Mouse (Mus musculus) left cerebral cortex, postnatal 36 days (tissue): ENCODE measurements around the gene Edf1. TPM values are rescaled to one million over a fixed set of nuclear protein-coding genes. Genes with fewer than 3 reads are reported as not detected.

Experiments used
- DNase-seq, 2 experiments: peaks; one replicate each; pipeline ENCODE4 v3.0.0; 2021 to 2022; ENCODE audit warnings: low spot score in 2 of 2, mixed read lengths in 1 of 2
- intact Hi-C: fragments of 180-260 bp; cut with DNase I; formaldehyde crosslinking; loops from one replicate; pipeline ENCODE4 v1.15.1; 2025
- total RNA-seq, 2 experiments: library from RNA; stranded (reverse); gene quantifications; 2 replicates each; pipeline ENCODE4 v1.2.3; 2021

Edf1 gene
- total RNA-seq, 2 experiments from 2014 or later, result 189 to 236 TPM

GRCm38 (mm10) chr2:25608671-25609070 lies 51.0 kb downstream of the Edf1 start:
- intact Hi-C loops, result no loop called here
- DNase-seq, result no peak

Other genes starting within 250 kb of the Edf1 start
- gene Grin1, start 238.7 kb upstream of the Edf1 start, total RNA-seq, result 100 to 1,000 TPM; 451 to 471 TPM
- gene Man1b1, start 225.5 kb upstream of the Edf1 start, total RNA-seq, result 10 to 100 TPM; 57.0 to 63.7 TPM
- 10 to 100 TPM; 27.1 to 34.1 TPM for gene Dpp7, start 201.5 kb upstream of the Edf1 start, total RNA-seq
- gene Uap1l1, start 192.2 kb upstream of the Edf1 start, total RNA-seq, result 10 to 100 TPM; 17.0 to 20.8 TPM
- gene Sapcd2, start 185.5 kb upstream of the Edf1 start, total RNA-seq, result 1 to 10 TPM; 2.7 to 4.1 TPM
- gene Entpd2, start 162.0 kb upstream of the Edf1 start, total RNA-seq, result 10 to 100 TPM; 12.0 to 13.9 TPM
- gene Npdc1, start 158.5 kb upstream of the Edf1 start, total RNA-seq, result 100 to 1,000 TPM; 325 to 339 TPM
- under 1 TPM in 1 of 2 experiments, not detected in 1; 0.20 TPM for gene Fut7, start 134.6 kb upstream of the Edf1 start, total RNA-seq
- gene Abca2, start 129.1 kb upstream of the Edf1 start, total RNA-seq, result 100 to 1,000 TPM; 169 to 174 TPM
- gene Clic3, start 101.0 kb upstream of the Edf1 start, total RNA-seq, result under 1 TPM in 1 of 2 experiments, not detected in 1; 0.69 TPM
- 10 to 100 TPM; 72.8 to 75.8 TPM for gene Paxx, start 96.8 kb upstream of the Edf1 start, total RNA-seq
- 1,000 to 10,000 TPM; 1,442 to 2,237 TPM for gene Ptgds, start 87.8 kb upstream of the Edf1 start, total RNA-seq
- not detected for gene Lcn12, start 63.9 kb upstream of the Edf1 start, total RNA-seq
- 100 to 1,000 TPM; 107 to 127 TPM for gene Fbxw5, start 57.1 kb upstream of the Edf1 start, total RNA-seq
- 1 to 10 TPM; 1.0 to 1.6 TPM for gene C8g, start 56.1 kb upstream of the Edf1 start, total RNA-seq
- gene Traf2, start 10.9 kb upstream of the Edf1 start, total RNA-seq, result 1 to 10 TPM; 8.7 to 9.3 TPM
- gene Mamdc4, start 17.0 kb downstream of the Edf1 start, total RNA-seq, result 1 to 10 TPM; 1.4 to 2.4 TPM
- gene Phpt1, start 17.4 kb downstream of the Edf1 start, total RNA-seq, result 10 to 100 TPM; 74.6 to 75.4 TPM
- 100 to 1,000 TPM in 1 of 2 experiments, 10 to 100 TPM in 1; 99.8 to 110 TPM for gene Ajm1, start 23.9 kb downstream of the Edf1 start, total RNA-seq
- gene Rabl6, start 50.7 kb downstream of the Edf1 start, total RNA-seq, result 100 to 1,000 TPM; 144 to 160 TPM
- not detected for gene Ccdc183, start 59.8 kb downstream of the Edf1 start, total RNA-seq
- 10 to 100 TPM; 19.8 to 29.2 TPM for gene Tmem141, start 64.2 kb downstream of the Edf1 start, total RNA-seq
- under 1 TPM; 0.25 to 0.50 TPM for gene Fcna, start 70.2 kb downstream of the Edf1 start, total RNA-seq
- gene Lcn8, start 95.3 kb downstream of the Edf1 start, total RNA-seq, result not detected
- not detected for gene Lcn5, start 100.1 kb downstream of the Edf1 start, total RNA-seq
- gene Lcn6, start 118.9 kb downstream of the Edf1 start, total RNA-seq, result not detected
- gene Lcn10, start 124.9 kb downstream of the Edf1 start, total RNA-seq, result not detected
- gene Obp2a, start 142.2 kb downstream of the Edf1 start, total RNA-seq, result not detected
- gene Bmyc, start 148.9 kb downstream of the Edf1 start, total RNA-seq, result 100 to 1,000 TPM in 1 of 2 experiments, 10 to 100 TPM in 1; 83.5 to 107 TPM
- gene Obp2b, start 179.2 kb downstream of the Edf1 start, total RNA-seq, result not detected
- not detected for gene Lcn3, start 207.7 kb downstream of the Edf1 start, total RNA-seq
- not detected for gene Lcn11, start 219.2 kb downstream of the Edf1 start, total RNA-seq
- not detected for gene Gm13539, start 224.4 kb downstream of the Edf1 start, total RNA-seq